Mouse (Mus musculus): ENCODE data around the gene Macrod1. TPM values are rescaled to one million over a fixed set of nuclear protein-coding genes. Genes with fewer than 3 reads are reported as not detected.

Gene Macrod1
- total RNA-seq, 2 experiments from 2014 or later = 4.4 to 5.2 TPM

GRCm38 (mm10) chr19:7138327-7138726, 81.7 kb downstream of the Macrod1 start:
- DNase-seq (ENCODE audit: low spot score in 2 of 2) = no peak

GRCm38 (mm10) chr19:7139321-7139720, 82.7 kb downstream of the Macrod1 start:
- DNase-seq (ENCODE audit: low spot score in 2 of 2) = no peak

GRCm38 (mm10) chr19:7140373-7140772, 83.8 kb downstream of the Macrod1 start:
- DNase-seq (ENCODE audit: low spot score in 2 of 2) = peak in 1 of 2 experiments; percentile 53

GRCm38 (mm10) chr19:7140856-7141421, 84.3 kb downstream of the Macrod1 start:
- DNase-seq (ENCODE audit: low spot score in 2 of 2) = no peak

GRCm38 (mm10) chr19:7142207-7142915, 85.8 kb downstream of the Macrod1 start:
- no peak for DNase-seq (ENCODE audit: low spot score in 2 of 2)

GRCm38 (mm10) chr19:7143854-7144253, 87.2 kb downstream of the Macrod1 start:
- DNase-seq (ENCODE audit: low spot score in 2 of 2) = peak in 1 of 2 experiments; percentile 66

- no peak for DNase-seq (ENCODE audit: low spot score in 2 of 2)
These were observed 87.8 kb downstream of the Macrod1 start for GRCm38 (mm10) chr19:7144458-7144857.

- DNase-seq (ENCODE audit: low spot score in 2 of 2) = no peak
These were observed 89.8 kb downstream of the Macrod1 start for GRCm38 (mm10) chr19:7146376-7146775.

- peak in 1 of 2 experiments; percentile 70 for DNase-seq (ENCODE audit: low spot score in 2 of 2)
These were observed 91.5 kb downstream of the Macrod1 start for GRCm38 (mm10) chr19:7148096-7148495.

GRCm38 (mm10) chr19:7148541-7149085, 92.0 kb downstream of the Macrod1 start:
- peak; percentile 68 to 75 for DNase-seq (ENCODE audit: low spot score in 2 of 2)

GRCm38 (mm10) chr19:7149158-7149685, 92.6 kb downstream of the Macrod1 start:
- no peak for DNase-seq (ENCODE audit: low spot score in 2 of 2)

- peak in 1 of 2 experiments; percentile 50 for DNase-seq (ENCODE audit: low spot score in 2 of 2)
These were observed 94.8 kb downstream of the Macrod1 start for GRCm38 (mm10) chr19:7151300-7151926.

GRCm38 (mm10) chr19:7151927-7152653, 95.5 kb downstream of the Macrod1 start:
- peak in 1 of 2 experiments; percentile 40 for DNase-seq (ENCODE audit: low spot score in 2 of 2)

GRCm38 (mm10) chr19:7153232-7153631, 96.6 kb downstream of the Macrod1 start:
- peak in 1 of 2 experiments; percentile 52 for DNase-seq (ENCODE audit: low spot score in 2 of 2)

GRCm38 (mm10) chr19:7155196-7155595, 98.6 kb downstream of the Macrod1 start:
- peak in 1 of 2 experiments; percentile 58 for DNase-seq (ENCODE audit: low spot score in 2 of 2)

GRCm38 (mm10) chr19:7157734-7158133, 101.1 kb downstream of the Macrod1 start:
- no peak for DNase-seq (ENCODE audit: low spot score in 2 of 2)

- DNase-seq (ENCODE audit: low spot score in 2 of 2) = peak; percentile 65 to 75
These were observed 103.7 kb downstream of the Macrod1 start for GRCm38 (mm10) chr19:7160151-7160906.

GRCm38 (mm10) chr19:7161064-7161463, 104.5 kb downstream of the Macrod1 start:
- DNase-seq (ENCODE audit: low spot score in 2 of 2) = no peak

- no peak for DNase-seq (ENCODE audit: low spot score in 2 of 2)
These were observed 107.6 kb downstream of the Macrod1 start for GRCm38 (mm10) chr19:7164238-7164637.

GRCm38 (mm10) chr19:7164820-7165323, 108.3 kb downstream of the Macrod1 start:
- peak in 1 of 2 experiments; percentile 50 for DNase-seq (ENCODE audit: low spot score in 2 of 2)
